Mouse (Mus musculus) liver, adult 2 months (tissue): ENCODE measurements around the gene Wwox.

ENCODE experiments used
- CTCF ChIP-seq: fragments of 200-500 bp; IDR thresholded peaks from 2 replicates; pipeline ENCODE4 v1.5.1; 2011; ENCODE audit warnings: low read depth, low read length, control low read depth
- POLR2A ChIP-seq: fragments of 200-500 bp; IDR thresholded peaks from 2 replicates; pipeline ENCODE4 v1.6.1; 2011; ENCODE audit warnings: low read length, control low read depth; ENCODE audit not compliant: insufficient read depth; ENCODE audit errors: extremely low read depth

GRCm38 (mm10) chr8:115222545-115222944 lies 783.1 kb downstream of the Wwox start:
- TF ChIP-seq CTCF (no peak), POLR2A (no peak)
